Mouse (Mus musculus): Measurements from ENCODE around the gene Vmn1r107.
"Not testable (repeated sequence)": the region's sequence is repeated elsewhere in the genome, so short reads cannot be mapped to it uniquely, and the experiment has no call there.

Vmn1r107 gene

DNA sequence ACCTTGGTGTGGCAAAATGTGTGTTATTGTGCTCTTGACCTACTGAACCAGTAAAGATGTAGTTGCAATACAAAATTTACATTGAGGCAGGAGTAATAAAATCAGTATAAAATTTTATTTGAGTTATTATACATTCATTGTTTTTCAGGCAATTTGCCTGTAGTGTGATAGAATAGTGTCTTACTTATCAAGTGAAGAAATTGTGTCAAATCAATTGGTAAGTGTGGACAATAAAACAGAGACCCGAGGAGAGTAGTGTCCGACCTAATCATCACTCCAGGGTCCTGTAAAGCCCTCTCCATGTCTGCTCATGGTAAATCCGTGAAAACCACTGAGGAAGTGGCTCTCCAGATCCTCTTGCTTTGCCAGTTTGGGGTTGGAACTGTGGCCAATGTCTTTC is at the start of gene Vmn1r107:
TSS of gene Vmn1r107 (plus strand) at position 301 of the 400 bp plus-strand sequence.
- not testable (repeated sequence) for DNase-seq (ENCODE audit: low spot score)

DNA sequence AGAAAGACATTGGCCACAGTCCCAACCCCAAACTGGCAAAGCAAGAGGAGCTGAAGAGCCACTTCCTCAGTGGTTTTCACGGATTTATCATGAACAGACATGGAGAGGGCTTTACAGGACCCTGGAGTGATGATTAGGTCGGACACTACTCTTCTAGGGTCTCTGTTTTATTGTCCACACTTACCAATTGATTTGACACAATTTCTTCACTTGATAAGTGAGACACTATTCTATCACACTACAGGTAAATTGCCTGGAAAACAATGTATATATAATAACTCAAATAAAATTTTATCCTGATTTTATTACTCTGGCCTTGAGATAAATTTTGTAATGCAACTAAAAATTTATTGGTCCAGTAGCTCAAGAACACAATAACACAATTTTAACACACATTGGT is 34.4 kb downstream of the Vmn1r107 start, which contains the start of gene Vmn1r111:
TSS of gene Vmn1r111 (minus strand) at position 101 of the 400 bp plus-strand sequence.
- DNase-seq (ENCODE audit: low spot score): not testable (repeated sequence)

Data from layer of hippocampus, adult 11-12 months (tissue).